Mouse (Mus musculus): Measurements from ENCODE around the gene Treh.
"Not testable (repeated sequence)": the region's sequence is repeated elsewhere in the genome, so short reads cannot be mapped to it uniquely, and the experiment has no call there.

Gene Treh

GRCm38 (mm10) chr9:44673005-44673404 lies at the start of gene Treh:
Gene Treh (plus strand): TSS chr9:44673233.
- H3K36me3 ChIP-seq (ENCODE audit: control insufficient read depth, insufficient read depth, low read length, poor library complexity, severe bottlenecking), result no peaks in the 10 kb centered on the region
- H3K27me3 ChIP-seq (ENCODE audit: control insufficient read depth, insufficient read depth, low read length, poor library complexity, severe bottlenecking), result no peaks in the 10 kb centered on the region
- no peak for DNase-seq (ENCODE audit: low read depth, low spot score)

- no peaks in the 10 kb centered on the region for H3K27me3 ChIP-seq (ENCODE audit: control insufficient read depth, insufficient read depth, low read length, poor library complexity, severe bottlenecking)
- no peak for DNase-seq (ENCODE audit: low read depth, low spot score)
- H3K36me3 ChIP-seq (ENCODE audit: control insufficient read depth, insufficient read depth, low read length, poor library complexity, severe bottlenecking), result peaks cover 34% of the 10 kb centered on the region
Measured at GRCm38 (mm10) chr9:44624390-44624789, 48.6 kb upstream of the Treh start.

- DNase-seq (ENCODE audit: low read depth, low spot score), result no peak
- H3K36me3 ChIP-seq (ENCODE audit: control insufficient read depth, insufficient read depth, low read length, poor library complexity, severe bottlenecking), result peaks cover 37% of the 10 kb centered on the region
- H3K27me3 ChIP-seq (ENCODE audit: control insufficient read depth, insufficient read depth, low read length, poor library complexity, severe bottlenecking), result no peaks in the 10 kb centered on the region
Measured at GRCm38 (mm10) chr9:44626268-44626667, 46.8 kb upstream of the Treh start.

GRCm38 (mm10) chr9:44637551-44638169 lies 35.4 kb upstream of the Treh start:
- H3K27me3 ChIP-seq (ENCODE audit: control insufficient read depth, insufficient read depth, low read length, poor library complexity, severe bottlenecking), result no peaks in the 10 kb centered on the region
- peak; percentile 43 for DNase-seq (ENCODE audit: low read depth, low spot score)

GRCm38 (mm10) chr9:44638726-44639125 lies 34.3 kb upstream of the Treh start:
- not testable (repeated sequence) for DNase-seq (ENCODE audit: low read depth, low spot score)
- H3K36me3 ChIP-seq (ENCODE audit: control insufficient read depth, insufficient read depth, low read length, poor library complexity, severe bottlenecking), result peaks cover 34% of the 10 kb centered on the region

More at GRCm38 (mm10) chr9:44637551-44638169, 35.4 kb upstream of the Treh start:
- H3K36me3 ChIP-seq (ENCODE audit: control insufficient read depth, insufficient read depth, low read length, poor library complexity, severe bottlenecking), result peaks cover 36% of the 10 kb centered on the region

GRCm38 (mm10) chr9:44640028-44640427 lies 33.0 kb upstream of the Treh start:
- not testable (repeated sequence) for DNase-seq (ENCODE audit: low read depth, low spot score); H3K27me3 ChIP-seq (ENCODE audit: control insufficient read depth, insufficient read depth, low read length, poor library complexity, severe bottlenecking)
- H3K36me3 ChIP-seq (ENCODE audit: control insufficient read depth, insufficient read depth, low read length, poor library complexity, severe bottlenecking), result peaks cover 27% of the 10 kb centered on the region

More at GRCm38 (mm10) chr9:44638726-44639125, 34.3 kb upstream of the Treh start:
- H3K27me3 ChIP-seq (ENCODE audit: control insufficient read depth, insufficient read depth, low read length, poor library complexity, severe bottlenecking), result not testable (repeated sequence)

- DNase-seq (ENCODE audit: low read depth, low spot score), result no peak
- Histone ChIP-seq H3K36me3 (ENCODE audit: control insufficient read depth, insufficient read depth, low read length, poor library complexity, severe bottlenecking) (peaks cover 22% of the 10 kb centered on the region), H3K27me3 (ENCODE audit: control insufficient read depth, insufficient read depth, low read length, poor library complexity, severe bottlenecking) (no peaks in the 10 kb centered on the region)
Measured at GRCm38 (mm10) chr9:44640646-44641357, 32.2 kb upstream of the Treh start.

GRCm38 (mm10) chr9:44641616-44642015 lies 31.4 kb upstream of the Treh start:
- DNase-seq (ENCODE audit: low read depth, low spot score), result no peak
- no peaks in the 10 kb centered on the region for H3K27me3 ChIP-seq (ENCODE audit: control insufficient read depth, insufficient read depth, low read length, poor library complexity, severe bottlenecking)
- H3K36me3 ChIP-seq (ENCODE audit: control insufficient read depth, insufficient read depth, low read length, poor library complexity, severe bottlenecking), result peaks cover 17% of the 10 kb centered on the region

- DNase-seq (ENCODE audit: low read depth, low spot score), result no peak
- no peaks in the 10 kb centered on the region for H3K27me3 ChIP-seq (ENCODE audit: control insufficient read depth, insufficient read depth, low read length, poor library complexity, severe bottlenecking)
- peaks cover 8% of the 10 kb centered on the region; the same call in 1 of the 2 replicates for H3K36me3 ChIP-seq (ENCODE audit: control insufficient read depth, insufficient read depth, low read length, poor library complexity, severe bottlenecking)
Measured at GRCm38 (mm10) chr9:44643103-44643502, 29.9 kb upstream of the Treh start.

- Histone ChIP-seq H3K36me3 (ENCODE audit: control insufficient read depth, insufficient read depth, low read length, poor library complexity, severe bottlenecking) (0 out of 2 replicates have a peak, but pooled peaks cover 2% of the 10 kb centered on the region), H3K27me3 (ENCODE audit: control insufficient read depth, insufficient read depth, low read length, poor library complexity, severe bottlenecking) (no peaks in the 10 kb centered on the region)
- no peak for DNase-seq (ENCODE audit: low read depth, low spot score)
Measured at GRCm38 (mm10) chr9:44644186-44644585, 28.8 kb upstream of the Treh start.

GRCm38 (mm10) chr9:44645481-44645880 lies 27.6 kb upstream of the Treh start:
- no peaks in the 10 kb centered on the region for H3K36me3 ChIP-seq (ENCODE audit: control insufficient read depth, insufficient read depth, low read length, poor library complexity, severe bottlenecking)
- H3K27me3 ChIP-seq (ENCODE audit: control insufficient read depth, insufficient read depth, low read length, poor library complexity, severe bottlenecking), result no peaks in the 10 kb centered on the region
- DNase-seq (ENCODE audit: low read depth, low spot score), result peak; percentile 47

- no peaks in the 10 kb centered on the region for H3K36me3 ChIP-seq (ENCODE audit: control insufficient read depth, insufficient read depth, low read length, poor library complexity, severe bottlenecking)
- DNase-seq (ENCODE audit: low read depth, low spot score), result peak; percentile 83
- no peaks in the 10 kb centered on the region for H3K27me3 ChIP-seq (ENCODE audit: control insufficient read depth, insufficient read depth, low read length, poor library complexity, severe bottlenecking)
Measured at GRCm38 (mm10) chr9:44645924-44646323, 27.1 kb upstream of the Treh start.

GRCm38 (mm10) chr9:44646366-44646765 lies 26.7 kb upstream of the Treh start:
- peak; percentile 47 for DNase-seq (ENCODE audit: low read depth, low spot score)
- H3K36me3 ChIP-seq (ENCODE audit: control insufficient read depth, insufficient read depth, low read length, poor library complexity, severe bottlenecking), result no peaks in the 10 kb centered on the region
- H3K27me3 ChIP-seq (ENCODE audit: control insufficient read depth, insufficient read depth, low read length, poor library complexity, severe bottlenecking), result no peaks in the 10 kb centered on the region

GRCm38 (mm10) chr9:44647026-44647425 lies 26.0 kb upstream of the Treh start:
- DNase-seq (ENCODE audit: low read depth, low spot score), result peak; percentile 42
- H3K36me3 ChIP-seq (ENCODE audit: control insufficient read depth, insufficient read depth, low read length, poor library complexity, severe bottlenecking), result no peaks in the 10 kb centered on the region
- no peaks in the 10 kb centered on the region for H3K27me3 ChIP-seq (ENCODE audit: control insufficient read depth, insufficient read depth, low read length, poor library complexity, severe bottlenecking)

- no peak for DNase-seq (ENCODE audit: low read depth, low spot score)
- H3K36me3 ChIP-seq (ENCODE audit: control insufficient read depth, insufficient read depth, low read length, poor library complexity, severe bottlenecking), result no peaks in the 10 kb centered on the region
- H3K27me3 ChIP-seq (ENCODE audit: control insufficient read depth, insufficient read depth, low read length, poor library complexity, severe bottlenecking), result no peaks in the 10 kb centered on the region
Measured at GRCm38 (mm10) chr9:44647656-44648055, 25.4 kb upstream of the Treh start.
